Mouse (Mus musculus) cerebellum, postnatal 10 days (tissue): Measurements from ENCODE around the gene D630023F18Rik.
A peak's percentile ranks its signal among the peaks of the same experiment; 100 is the strongest.

Source experiments
- DNase-seq, 2 experiments: peaks; one replicate each; pipeline ENCODE4 v3.0.0; 2021; ENCODE audit warnings: mixed read lengths in 2 of 2

The D630023F18Rik gene

DNA sequence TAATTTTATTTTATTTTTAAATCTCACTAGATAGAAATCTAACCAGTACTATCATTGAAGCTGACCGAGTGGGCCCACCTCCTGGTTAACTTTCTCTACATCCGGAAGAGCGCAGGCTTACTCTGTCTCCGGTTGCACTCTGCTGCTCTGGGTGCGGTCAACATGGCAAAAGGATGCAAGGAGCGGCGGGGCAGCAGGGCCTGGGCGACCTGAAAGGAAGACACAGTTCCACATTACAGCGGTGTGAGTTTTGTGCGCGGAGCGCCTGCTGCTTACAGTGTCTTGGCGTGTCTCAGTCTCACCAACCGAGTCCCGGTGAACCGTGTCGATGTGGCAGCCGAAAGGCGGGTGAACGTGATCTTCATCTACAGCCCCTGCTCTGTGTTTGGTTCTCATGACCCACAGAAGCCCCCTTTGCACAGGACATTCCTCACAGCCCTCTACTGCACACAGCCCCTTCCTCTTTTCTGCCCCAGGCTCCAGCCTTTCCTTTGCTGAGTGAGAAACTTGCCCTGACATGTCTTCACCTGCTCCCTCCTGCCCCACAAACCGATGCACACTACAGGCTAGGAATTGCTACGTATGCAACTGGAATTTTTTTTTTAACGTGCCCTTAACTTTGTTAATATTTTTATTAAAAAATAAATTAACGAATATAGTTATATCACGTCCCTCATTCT lies 13.1 kb downstream of the D630023F18Rik start:
- DNase-seq = no peak

DNA sequence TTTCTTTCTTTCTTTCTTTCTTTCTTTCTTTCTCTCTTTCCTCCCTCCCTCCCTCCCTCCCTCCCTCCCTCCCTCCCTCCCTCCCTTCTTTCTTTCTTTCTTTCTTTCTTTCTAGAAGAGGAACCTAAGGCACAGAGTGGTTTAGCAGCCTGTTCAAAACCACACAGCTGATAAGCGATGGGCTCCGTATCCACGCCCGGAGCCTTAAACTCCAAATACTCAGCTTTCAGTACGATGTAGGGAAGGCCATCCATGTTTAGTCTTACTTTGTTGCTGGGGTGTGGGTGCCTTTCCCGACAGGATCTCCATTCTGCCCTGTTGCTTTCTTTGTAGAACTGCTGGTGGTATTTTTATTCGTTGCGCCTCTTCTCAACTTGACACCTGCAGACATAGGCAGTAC lies 13.8 kb downstream of the D630023F18Rik start:
- no peak for DNase-seq

DNA sequence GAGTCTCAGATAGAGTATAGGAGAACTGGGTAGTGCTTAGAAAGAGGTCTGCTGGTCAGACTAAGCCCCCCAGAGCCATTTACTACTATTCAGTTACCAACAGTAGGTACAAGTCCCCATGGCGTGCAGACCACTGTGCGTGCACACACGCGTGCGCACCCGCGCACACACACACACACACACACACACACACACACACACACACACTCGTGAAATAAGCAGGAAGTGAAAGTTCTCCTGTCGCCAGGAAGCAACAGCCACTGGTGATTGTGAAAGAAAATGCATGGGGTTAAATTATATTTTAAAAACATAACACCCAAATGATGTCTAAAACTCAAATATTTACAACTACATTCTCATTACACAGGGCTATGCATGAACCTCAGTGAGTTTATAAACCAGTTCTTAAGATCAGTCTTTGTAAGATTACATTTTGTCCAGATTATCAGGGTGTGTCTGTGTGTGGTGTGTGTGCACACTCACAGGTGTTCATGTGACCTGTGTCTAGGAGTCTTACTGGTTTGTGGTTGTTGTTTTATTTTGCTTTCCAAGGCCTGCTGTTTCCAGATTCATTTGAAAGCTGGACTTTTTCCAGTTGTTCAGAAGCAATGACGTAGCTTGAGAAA lies 15.2 kb downstream of the D630023F18Rik start:
- DNase-seq = no peak

DNA sequence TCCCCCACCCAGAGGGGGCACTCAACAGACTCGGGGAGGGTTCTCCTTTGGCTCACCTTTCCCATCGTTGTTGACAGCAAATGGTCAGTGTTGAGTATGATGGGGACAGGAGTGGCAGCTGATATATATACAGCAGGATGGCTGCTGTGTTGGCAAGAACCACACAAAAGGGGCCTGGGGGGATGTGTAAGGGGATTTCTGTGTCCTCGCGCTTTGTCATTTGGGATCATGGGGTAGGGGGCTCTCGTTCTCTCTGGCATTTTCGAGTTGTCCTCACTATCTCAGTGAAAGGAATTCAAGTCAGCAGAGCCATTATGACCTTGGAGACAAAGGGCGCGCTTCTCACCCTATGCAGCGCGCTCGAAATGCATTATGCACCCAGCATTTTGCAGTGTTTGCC lies 19.7 kb downstream of the D630023F18Rik start, which contains the start of gene Cryga:
Cryga (minus strand) TSS at position 101 of the 400 bp plus-strand sequence.
- no peak for DNase-seq

DNA sequence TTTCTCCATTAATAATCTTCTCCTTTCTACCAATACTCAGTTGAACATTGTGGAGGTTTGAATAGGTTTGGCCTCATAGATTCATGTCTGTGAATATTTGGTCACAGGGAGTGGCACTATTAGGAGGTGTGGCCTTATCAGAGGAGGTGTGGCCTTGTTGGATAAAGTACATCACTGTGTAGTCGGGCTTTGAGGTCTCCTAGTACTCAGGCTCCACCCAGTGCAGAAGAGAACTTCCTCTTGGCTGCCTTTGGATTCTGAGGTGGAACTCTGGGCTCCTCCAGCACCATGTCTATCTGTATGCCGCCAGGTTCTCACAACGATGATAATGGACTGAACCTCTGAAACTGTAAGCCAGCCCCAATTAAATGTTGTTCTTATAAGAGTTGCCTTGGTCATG lies 26.1 kb downstream of the D630023F18Rik start:
- no peak for DNase-seq

DNA sequence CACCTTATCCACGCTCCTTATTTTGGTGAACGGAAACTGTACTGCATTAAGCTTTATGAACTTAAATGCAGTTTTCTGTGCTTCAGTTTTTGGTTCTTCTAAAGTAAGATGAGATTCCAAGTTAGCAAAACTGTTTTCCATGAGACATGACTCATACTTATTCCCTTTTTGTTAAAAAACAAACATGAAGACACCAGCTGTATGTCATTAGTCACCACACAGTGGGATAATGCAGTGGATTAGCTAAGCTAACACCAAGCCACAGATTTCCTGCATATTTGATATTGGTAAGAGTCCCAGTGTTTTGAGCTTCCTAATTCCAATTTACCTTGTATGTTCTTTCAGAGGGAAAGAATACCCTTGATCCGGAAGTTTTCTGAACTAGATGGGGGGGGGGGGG lies 31.4 kb downstream of the D630023F18Rik start:
- DNase-seq = no peak

DNA sequence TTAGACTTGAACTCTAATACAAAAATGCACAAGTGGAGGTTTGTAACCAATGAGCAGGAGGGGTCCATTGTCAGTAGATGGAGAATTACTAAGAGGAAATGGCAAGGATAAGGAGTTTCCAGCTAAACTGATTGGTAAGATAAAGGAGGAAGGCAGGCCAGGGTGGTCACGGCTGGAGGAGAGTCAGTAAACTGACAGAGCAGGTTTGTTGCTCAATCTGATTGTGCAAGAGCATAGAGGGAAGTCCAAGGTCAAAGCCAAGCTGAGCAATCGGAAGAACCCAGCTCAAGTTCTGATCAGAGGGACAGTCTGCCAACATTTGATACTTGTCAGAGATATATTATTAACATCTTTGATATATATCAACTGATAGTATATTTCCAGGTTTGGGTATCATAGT lies 32.6 kb downstream of the D630023F18Rik start:
- DNase-seq = no peak

DNA sequence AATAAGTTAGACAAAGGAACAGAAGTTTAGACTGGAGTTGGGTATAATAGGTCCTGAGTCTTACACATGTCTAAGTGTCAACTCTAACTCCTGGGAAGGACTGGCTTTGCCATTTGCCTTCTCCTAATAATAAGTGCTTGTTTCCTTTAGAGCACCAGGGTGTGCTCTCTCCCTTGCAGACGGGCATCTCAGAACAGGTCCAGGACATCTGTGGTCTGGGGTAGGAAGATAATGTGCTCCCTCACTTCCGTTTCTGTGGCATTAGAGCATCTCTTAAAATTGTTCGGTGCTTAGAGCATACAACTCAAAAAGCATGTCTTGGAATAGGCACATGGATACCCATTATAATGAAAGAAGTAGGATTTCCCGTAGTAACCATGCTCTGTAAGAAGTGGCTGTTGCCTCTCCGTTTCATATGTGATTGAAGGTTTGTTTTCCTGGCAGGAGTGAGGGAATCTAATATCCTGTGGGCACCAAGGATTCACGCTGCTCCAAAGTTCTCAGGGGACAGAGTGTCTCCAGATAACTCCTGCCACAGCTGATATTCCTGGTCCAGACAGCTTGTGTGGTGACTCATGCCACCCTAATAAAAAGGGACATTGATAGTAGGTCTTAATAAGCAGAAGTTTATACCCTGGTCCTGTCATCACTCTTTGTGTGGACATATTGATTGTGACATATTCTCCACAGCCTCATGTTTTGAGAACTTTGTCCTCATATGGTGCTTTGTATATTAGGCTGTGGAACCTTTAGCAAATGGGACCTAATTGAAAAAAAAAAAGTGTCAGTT lies 34.3 kb downstream of the D630023F18Rik start:
- no peak for DNase-seq

DNA sequence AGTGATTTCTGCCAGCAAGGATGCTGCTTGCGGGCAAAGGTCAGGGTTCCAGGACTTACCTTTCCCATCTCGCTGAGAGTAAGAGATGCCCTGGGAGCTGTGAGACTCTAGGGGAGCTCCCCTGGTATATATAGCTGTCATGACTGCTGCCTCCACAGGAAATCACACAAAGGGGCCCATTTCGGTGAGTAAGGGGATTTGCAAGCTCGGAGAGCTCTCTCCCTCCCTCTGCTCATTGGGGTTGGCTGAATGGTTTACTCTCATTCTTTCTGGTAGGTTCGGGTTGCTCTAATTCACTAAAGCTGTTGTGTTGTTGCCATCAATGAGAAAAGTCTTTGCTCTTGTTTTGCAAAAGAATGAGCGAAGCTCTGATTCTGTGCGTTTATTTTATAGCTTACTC lies 40.8 kb downstream of the D630023F18Rik start, which contains the start of gene Crygb:
Crygb (minus strand) TSS at position 101 of the 400 bp plus-strand sequence.
- no peak for DNase-seq

DNA sequence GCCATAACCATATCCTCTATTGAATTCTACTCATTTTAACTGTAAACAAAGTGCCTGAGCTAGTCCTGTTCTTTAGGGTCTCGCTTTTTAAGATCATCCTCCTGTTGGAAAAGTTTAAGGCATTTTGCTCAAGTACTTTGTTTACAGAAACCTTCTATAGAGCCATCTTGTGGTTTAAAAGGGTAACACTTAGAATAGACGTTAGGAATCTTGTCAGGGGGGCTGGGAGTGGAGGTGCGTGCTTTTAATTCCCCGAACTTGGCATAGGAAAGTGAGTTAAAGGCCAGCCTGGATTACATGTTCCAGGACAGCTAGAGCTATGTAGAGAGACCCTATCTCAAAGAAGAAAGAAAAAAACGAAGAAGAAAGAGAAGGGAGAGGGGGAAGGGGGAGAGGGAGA lies 47.4 kb downstream of the D630023F18Rik start:
- peak in 1 of 2 experiments; percentile 16 for DNase-seq

DNA sequence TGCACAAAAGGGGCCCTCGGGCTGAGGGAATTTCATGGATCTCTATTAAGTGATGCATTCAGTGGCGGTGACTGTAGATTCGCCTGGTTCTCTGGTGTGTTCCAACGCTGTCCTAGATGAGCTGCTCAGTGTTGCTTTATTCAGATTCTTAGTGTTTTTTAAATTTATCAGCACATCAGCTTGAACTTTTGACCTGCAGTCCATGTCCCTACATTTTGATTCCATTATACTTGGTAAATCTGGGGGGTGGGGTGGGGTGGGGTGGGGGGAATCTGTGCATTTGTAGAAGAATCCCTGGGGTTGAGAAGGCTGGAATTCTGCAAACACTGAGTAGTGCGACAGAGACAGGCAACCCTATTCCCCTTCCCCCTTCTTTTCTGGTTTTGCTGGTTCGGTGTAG lies 49.4 kb downstream of the D630023F18Rik start, which contains the start of gene Crygc:
Crygc (minus strand) TSS at position 101 of the 400 bp plus-strand sequence.
- no peak for DNase-seq

DNA sequence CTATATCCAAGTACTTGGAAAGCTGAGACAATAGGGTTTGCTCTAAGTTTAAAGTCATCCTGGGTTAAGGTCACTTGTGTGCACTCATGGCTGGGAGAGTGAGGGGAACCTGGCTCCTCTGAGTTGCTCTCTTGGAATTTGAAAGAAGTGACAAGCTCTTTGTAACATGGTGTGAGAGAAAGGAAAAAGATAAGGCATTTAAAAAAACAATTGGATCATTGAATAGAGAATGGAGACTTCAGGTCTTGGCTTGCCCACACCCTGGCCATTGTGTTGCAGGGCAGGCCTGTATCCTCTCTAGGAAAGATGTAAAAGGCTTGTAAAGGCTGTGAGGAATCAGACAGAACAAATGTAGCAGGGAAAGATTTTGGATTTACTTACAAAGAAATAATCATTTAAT lies 55.2 kb downstream of the D630023F18Rik start:
- DNase-seq = no peak

DNA sequence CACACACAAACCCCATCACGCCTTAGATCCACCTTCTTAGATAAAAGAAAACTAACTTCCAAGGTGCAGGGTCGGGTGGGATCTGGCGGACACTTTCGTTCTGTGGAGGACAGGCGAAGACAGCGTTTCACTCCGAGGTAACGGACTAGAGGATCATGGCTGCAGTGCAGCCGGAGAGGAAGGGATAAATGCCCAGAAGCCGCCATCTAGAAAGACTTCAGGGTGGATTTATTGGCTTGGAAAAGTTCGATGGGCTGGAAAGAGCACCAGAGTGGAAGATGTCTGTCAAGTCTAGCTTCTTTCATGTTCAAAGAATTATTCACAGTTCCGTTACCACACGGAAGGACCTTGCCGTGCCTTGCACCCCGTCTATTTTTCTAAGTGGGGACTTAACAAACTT lies 58.8 kb downstream of the D630023F18Rik start:
- DNase-seq = peak; percentile 9 to 12

DNA sequence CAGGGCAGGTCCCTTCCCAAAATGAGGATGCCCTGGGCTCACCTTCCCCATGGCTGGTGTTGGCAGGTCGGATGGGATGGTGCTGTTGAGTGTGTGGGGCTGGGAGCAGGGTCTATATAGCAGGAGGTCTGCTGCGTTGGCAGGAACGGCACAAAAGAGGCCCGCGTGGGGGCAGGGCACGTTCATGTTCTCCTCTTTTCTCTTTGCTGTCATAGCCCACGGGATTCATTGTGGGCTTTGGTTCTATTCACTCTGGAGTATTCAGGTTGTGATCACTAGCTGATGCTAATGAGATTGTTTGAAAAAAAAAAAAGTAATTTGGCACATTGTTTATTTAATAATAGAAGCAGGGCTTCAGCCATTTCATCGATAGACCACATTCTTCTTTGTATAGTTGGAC lies 59.7 kb downstream of the D630023F18Rik start, which contains the start of gene Crygd:
Crygd (minus strand) TSS at position 101 of the 400 bp plus-strand sequence.
- DNase-seq = no peak
